Mouse (Mus musculus): Measurements from ENCODE around the gene Sptbn2. TPM values are rescaled to one million over a fixed set of nuclear protein-coding genes. Genes with fewer than 3 reads are reported as not detected.

The Sptbn2 gene
- 1 to 10 TPM in 2 of 26 experiments, under 1 TPM in 11, not detected in 13; 0.06 to 1.3 (median 0.13) TPM for total RNA-seq (2018; cell fraction: chromatin; rRNA removed)
- under 1 TPM; under 0.01 to 0.37 (median 0.07) TPM for total RNA-seq (2018; cell fraction: cytosol; rRNA removed)
- total RNA-seq (2018; cell fraction: nucleus; rRNA removed), result 1 to 10 TPM in 2 of 26 experiments, under 1 TPM in 15, not detected in 9; 0.06 to 1.8 (median 0.11) TPM
- polyA plus RNA-seq (2018), result 0.05 to 0.11 TPM (median 0.10 TPM) in 3 replicates

- Histone ChIP-seq H3K4me3 (ENCODE audit: inconsistent target) (no peak within 1 kb of the TSS), H3K36me3 (ENCODE audit: inconsistent target) (no peaks in the 10 kb centered on the region), H3K27ac (no peak within 1 kb of the TSS), H3K79me2 (ENCODE audit: inconsistent target) (no peaks in the 10 kb centered on the region)
- 52% methylated on average over 11 of the region's 13 CpGs for WGBS (ENCODE audit: missing documents)
These were observed at the start of gene Sptbn2 for GRCm38 (mm10) chr19:4711098-4711600. Gene Sptbn2, plus strand, starts transcription at chr19:4711167.

GRCm38 (mm10) chr19:4666815-4667214, 44.2 kb upstream of the Sptbn2 start:
- no peaks in the 10 kb centered on the region for H3K36me3 ChIP-seq (ENCODE audit: inconsistent target)
- no peaks in the 10 kb centered on the region for H3K79me2 ChIP-seq (ENCODE audit: inconsistent target)
- H3K4me3 ChIP-seq (ENCODE audit: inconsistent target), result no peak overlapping the region
- H3K27ac ChIP-seq, result no peak overlapping the region

GRCm38 (mm10) chr19:4670776-4671175, 40.2 kb upstream of the Sptbn2 start:
- WGBS (ENCODE audit: missing documents), result 89% methylated on average over 4 of the region's 4 CpGs

GRCm38 (mm10) chr19:4672401-4672800, 38.6 kb upstream of the Sptbn2 start:
- H3K27ac ChIP-seq, result no peak overlapping the region
- no peaks in the 10 kb centered on the region for H3K36me3 ChIP-seq (ENCODE audit: inconsistent target)
- H3K4me3 ChIP-seq (ENCODE audit: inconsistent target), result no peak overlapping the region
- WGBS (ENCODE audit: missing documents), result 62% methylated on average over 6 of the region's 6 CpGs
- H3K79me2 ChIP-seq (ENCODE audit: inconsistent target), result no peaks in the 10 kb centered on the region

More at GRCm38 (mm10) chr19:4670776-4671175, 40.2 kb upstream of the Sptbn2 start:
- Histone ChIP-seq H3K79me2 (ENCODE audit: inconsistent target) (no peaks in the 10 kb centered on the region), H3K36me3 (ENCODE audit: inconsistent target) (no peaks in the 10 kb centered on the region), H3K27ac (no peak overlapping the region), H3K4me3 (ENCODE audit: inconsistent target) (no peak overlapping the region)

GRCm38 (mm10) chr19:4694346-4694745, 16.6 kb upstream of the Sptbn2 start:
- Histone ChIP-seq H3K4me3 (ENCODE audit: inconsistent target) (no peak overlapping the region), H3K27ac (no peak overlapping the region), H3K79me2 (ENCODE audit: inconsistent target) (no peaks in the 10 kb centered on the region), H3K36me3 (ENCODE audit: inconsistent target) (no peaks in the 10 kb centered on the region)
- WGBS (ENCODE audit: missing documents), result 77% methylated on average over 3 of the region's 3 CpGs

- no peaks in the 10 kb centered on the region for H3K79me2 ChIP-seq (ENCODE audit: inconsistent target)
- 95% methylated on average over 3 of the region's 3 CpGs for WGBS (ENCODE audit: missing documents)
These were observed 13.8 kb upstream of the Sptbn2 start for GRCm38 (mm10) chr19:4697121-4697520.

GRCm38 (mm10) chr19:4697721-4698120, 13.2 kb upstream of the Sptbn2 start:
- no peak overlapping the region for H3K27ac ChIP-seq

More at GRCm38 (mm10) chr19:4697121-4697520, 13.8 kb upstream of the Sptbn2 start:
- Histone ChIP-seq H3K4me3 (ENCODE audit: inconsistent target) (no peak overlapping the region), H3K27ac (no peak overlapping the region), H3K36me3 (ENCODE audit: inconsistent target) (no peaks in the 10 kb centered on the region)

GRCm38 (mm10) chr19:4698205-4698677, 12.7 kb upstream of the Sptbn2 start, which contains the start of gene Gm960:
Gene Gm960, minus strand, starts transcription at chr19:4698668.
- no peak within 1 kb of the TSS for H3K27ac ChIP-seq
- no peak within 1 kb of the TSS for H3K4me3 ChIP-seq (ENCODE audit: inconsistent target)
- no peaks in the 10 kb centered on the region for H3K36me3 ChIP-seq (ENCODE audit: inconsistent target)
- H3K79me2 ChIP-seq (ENCODE audit: inconsistent target), result no peaks in the 10 kb centered on the region
- WGBS (ENCODE audit: missing documents), result 6% methylated on average over 40 of the region's 40 CpGs

More at GRCm38 (mm10) chr19:4697721-4698120, 13.2 kb upstream of the Sptbn2 start:
- no peaks in the 10 kb centered on the region for H3K36me3 ChIP-seq (ENCODE audit: inconsistent target)
- H3K79me2 ChIP-seq (ENCODE audit: inconsistent target), result no peaks in the 10 kb centered on the region
- 77% methylated on average over 9 of the region's 9 CpGs for WGBS (ENCODE audit: missing documents)
- no peak overlapping the region for H3K4me3 ChIP-seq (ENCODE audit: inconsistent target)

- Histone ChIP-seq H3K4me3 (ENCODE audit: inconsistent target) (no peak overlapping the region), H3K27ac (no peak overlapping the region), H3K36me3 (ENCODE audit: inconsistent target) (no peaks in the 10 kb centered on the region), H3K79me2 (ENCODE audit: inconsistent target) (no peaks in the 10 kb centered on the region)
- WGBS (ENCODE audit: missing documents), result 64% methylated on average over 8 of the region's 8 CpGs
These were observed 12.1 kb upstream of the Sptbn2 start for GRCm38 (mm10) chr19:4698856-4699255.

GRCm38 (mm10) chr19:4699821-4700220, 11.1 kb upstream of the Sptbn2 start:
- Histone ChIP-seq H3K36me3 (ENCODE audit: inconsistent target) (no peaks in the 10 kb centered on the region), H3K4me3 (ENCODE audit: inconsistent target) (no peak overlapping the region), H3K27ac (no peak overlapping the region), H3K79me2 (ENCODE audit: inconsistent target) (no peaks in the 10 kb centered on the region)
- WGBS (ENCODE audit: missing documents), result 92% methylated on average over 5 of the region's 5 CpGs

- no peak overlapping the region for H3K4me3 ChIP-seq (ENCODE audit: inconsistent target)
- no peaks in the 10 kb centered on the region for H3K36me3 ChIP-seq (ENCODE audit: inconsistent target)
- WGBS (ENCODE audit: missing documents), result 85% methylated on average over 7 of the region's 8 CpGs
- H3K79me2 ChIP-seq (ENCODE audit: inconsistent target), result no peaks in the 10 kb centered on the region
- H3K27ac ChIP-seq, result no peak overlapping the region
These were observed 10.3 kb upstream of the Sptbn2 start for GRCm38 (mm10) chr19:4700656-4701055.

- 7% methylated on average over 7 of the region's 7 CpGs for WGBS (ENCODE audit: missing documents)
- Histone ChIP-seq H3K4me3 (ENCODE audit: inconsistent target) (no peak overlapping the region), H3K79me2 (ENCODE audit: inconsistent target) (no peaks in the 10 kb centered on the region)
These were observed 9.7 kb upstream of the Sptbn2 start for GRCm38 (mm10) chr19:4701221-4701620.

GRCm38 (mm10) chr19:4708765-4709164, 2.2 kb upstream of the Sptbn2 start:
- Histone ChIP-seq H3K4me3 (ENCODE audit: inconsistent target) (no peak overlapping the region), H3K27ac (no peak overlapping the region), H3K36me3 (ENCODE audit: inconsistent target) (no peaks in the 10 kb centered on the region), H3K79me2 (ENCODE audit: inconsistent target) (no peaks in the 10 kb centered on the region)
- 52% methylated on average over 9 of the region's 10 CpGs for WGBS (ENCODE audit: missing documents)

More at GRCm38 (mm10) chr19:4701221-4701620, 9.7 kb upstream of the Sptbn2 start:
- no peak overlapping the region for H3K27ac ChIP-seq
- no peaks in the 10 kb centered on the region for H3K36me3 ChIP-seq (ENCODE audit: inconsistent target)

- H3K36me3 ChIP-seq (ENCODE audit: inconsistent target), result no peaks in the 10 kb centered on the region
- 5% methylated on average over 55 of the region's 65 CpGs for WGBS (ENCODE audit: missing documents)
- H3K79me2 ChIP-seq (ENCODE audit: inconsistent target), result no peaks in the 10 kb centered on the region
- no peak overlapping the region for H3K27ac ChIP-seq
- H3K4me3 ChIP-seq (ENCODE audit: inconsistent target), result no peak overlapping the region
These were observed 711 bp downstream of the Sptbn2 start for GRCm38 (mm10) chr19:4711601-4712155.

GRCm38 (mm10) chr19:4712156-4712780, 1.3 kb downstream of the Sptbn2 start:
- Histone ChIP-seq H3K79me2 (ENCODE audit: inconsistent target) (no peaks in the 10 kb centered on the region), H3K36me3 (ENCODE audit: inconsistent target) (no peaks in the 10 kb centered on the region), H3K4me3 (ENCODE audit: inconsistent target) (no peak overlapping the region), H3K27ac (no peak overlapping the region)
- WGBS (ENCODE audit: missing documents), result 1% methylated on average over 60 of the region's 60 CpGs

All from macrophage (primary cell).